Mouse (Mus musculus): ENCODE data around the gene Slc38a5. TPM values are rescaled to one million over a fixed set of nuclear protein-coding genes. Genes with fewer than 3 reads are reported as not detected.

Gene Slc38a5
- total RNA-seq (2021): 10 to 100 TPM; 10.1 to 11.0 TPM
- long read RNA-seq, experiment 1, transcript Slc38a5-201 (16 exons, 1,868 nt): major isoform, 11 of 14 reads
- long read RNA-seq, experiment 1, partial matches to known transcripts: 0 of 14 reads
- long read RNA-seq, experiment 1, other reads (novel, unspliced or antisense): 3 of 14 reads
- long read RNA-seq, experiment 2, transcript Slc38a5-201 (16 exons, 1,868 nt): major isoform, 22 of 31 reads
- long read RNA-seq, experiment 2, partial matches to known transcripts: 4 of 31 reads
- long read RNA-seq, experiment 2, other reads (novel, unspliced or antisense): 4 of 31 reads

DNA sequence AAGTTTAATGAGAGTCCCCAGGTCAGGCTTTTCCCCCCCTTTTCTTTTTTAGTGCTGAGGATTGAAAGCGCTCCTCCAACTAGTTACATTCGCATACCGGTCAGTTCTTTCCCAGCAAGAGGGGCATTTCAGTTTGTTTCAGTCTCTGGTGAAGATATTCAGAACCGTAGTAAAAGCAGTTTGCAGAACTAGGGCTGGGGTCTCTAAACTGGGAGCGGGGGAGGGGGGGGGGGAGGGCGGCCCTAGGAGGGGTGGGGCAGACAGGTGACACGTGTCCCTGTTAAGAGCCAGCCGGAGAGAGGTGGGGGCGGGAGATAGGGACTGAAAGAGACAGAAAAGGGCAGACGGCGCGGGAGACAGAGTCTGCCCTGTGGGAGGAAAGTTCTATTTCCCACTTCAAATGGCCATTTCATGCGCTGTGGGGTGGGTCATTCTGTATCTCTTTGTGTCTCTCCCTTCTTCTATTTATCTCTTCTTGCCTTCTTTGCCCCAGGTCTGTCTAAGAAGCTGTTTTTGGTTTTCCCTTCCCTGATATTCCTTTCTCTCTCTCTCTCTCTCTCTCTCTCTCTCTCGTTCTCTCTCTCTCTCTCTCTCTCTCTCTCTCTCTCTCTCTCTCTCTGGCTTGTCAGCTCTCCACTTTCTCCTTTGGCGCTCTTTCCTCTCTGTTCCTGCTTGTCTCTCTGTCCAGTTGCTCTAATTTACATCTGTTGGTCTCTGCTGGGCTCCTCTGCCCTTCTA, at the start of gene Slc38a5:
Slc38a5 (plus strand) TSS at position 51 of the 738 bp plus-strand sequence.
- no peak for DNase-seq (ENCODE audit: low spot score in 2 of 2)

DNA sequence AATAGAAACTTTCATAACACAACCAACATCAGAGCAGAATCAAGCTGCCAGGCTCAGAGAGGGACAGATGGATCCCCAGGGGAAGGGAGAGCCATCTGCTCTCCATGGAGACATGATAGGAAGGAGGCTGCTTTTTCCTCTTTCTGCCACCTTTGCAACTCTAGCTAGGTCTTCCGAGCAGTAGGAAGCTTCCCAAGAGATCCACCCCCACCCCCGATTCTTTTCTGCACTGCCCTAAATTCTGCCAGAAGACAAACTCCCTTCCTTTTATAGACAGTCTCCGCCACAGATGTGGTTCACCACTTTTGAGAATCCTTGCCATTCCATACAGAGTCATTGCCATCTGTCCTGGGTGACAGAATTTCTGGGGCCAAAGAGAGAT, 48.6 kb upstream of the Slc38a5 start:
- DNase-seq (ENCODE audit: low spot score in 2 of 2): peak; percentile 16 to 74

DNA sequence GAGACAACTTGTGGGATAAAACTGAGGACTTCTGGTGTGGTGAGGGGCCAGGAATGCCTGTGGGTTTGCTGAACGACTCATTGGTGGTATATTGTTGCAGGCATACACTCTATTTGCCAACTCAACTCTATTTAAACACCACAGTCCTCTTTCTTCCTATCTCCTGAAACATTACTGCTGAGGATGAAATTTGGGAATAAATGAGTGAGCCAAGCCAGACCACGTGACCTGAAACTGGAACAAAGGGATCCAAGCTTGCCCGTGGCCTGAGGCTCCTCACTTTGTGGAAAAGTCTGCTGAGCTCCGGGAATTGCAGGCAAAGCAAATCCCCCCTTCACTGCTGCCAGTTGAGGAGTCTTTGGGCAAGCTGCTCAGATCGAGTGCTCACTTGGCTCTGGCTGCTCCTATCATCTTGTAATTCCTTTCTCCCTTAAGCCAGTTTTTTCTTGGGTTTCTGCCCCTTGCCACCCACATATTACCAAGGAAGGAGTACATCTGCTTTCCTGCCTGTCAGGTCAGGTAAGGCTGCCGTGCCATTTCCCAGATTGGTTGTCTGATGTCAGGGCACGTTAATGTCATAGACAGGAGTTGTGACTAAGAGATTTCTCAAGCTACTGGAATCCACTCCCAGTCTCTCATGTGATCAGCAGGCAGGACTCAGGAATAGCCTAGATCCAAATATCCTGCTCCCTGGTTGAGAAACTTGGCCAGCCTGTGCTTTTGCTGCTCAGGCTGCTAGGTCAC, 48.1 kb upstream of the Slc38a5 start:
- peak; percentile 20 to 27 for DNase-seq (ENCODE audit: low spot score in 2 of 2)

DNA sequence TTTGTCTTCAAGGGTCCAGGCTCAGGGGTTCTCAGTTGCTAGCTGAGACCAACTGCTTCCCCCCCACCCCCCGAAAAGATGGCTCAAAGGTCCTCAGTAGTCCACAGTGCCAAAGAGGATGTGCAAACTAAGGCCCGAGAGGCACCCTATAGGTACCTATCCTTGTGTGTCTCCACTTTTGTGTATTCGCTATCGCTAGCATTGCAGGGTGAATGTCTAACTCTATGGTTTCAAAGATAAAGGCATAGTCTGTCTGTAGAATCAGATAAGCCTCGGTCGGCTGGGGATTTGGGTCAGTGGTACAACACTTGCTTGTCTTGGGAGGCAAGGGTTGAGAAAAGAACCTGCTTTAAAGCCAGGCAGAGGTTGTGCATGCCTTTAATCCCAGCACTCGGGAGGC, 47.5 kb upstream of the Slc38a5 start:
- no peak for DNase-seq (ENCODE audit: low spot score in 2 of 2)

GRCm38 (mm10) chrX:8230272-8230671, 40.7 kb upstream of the Slc38a5 start:
- DNase-seq (ENCODE audit: low spot score in 2 of 2): no peak

DNA sequence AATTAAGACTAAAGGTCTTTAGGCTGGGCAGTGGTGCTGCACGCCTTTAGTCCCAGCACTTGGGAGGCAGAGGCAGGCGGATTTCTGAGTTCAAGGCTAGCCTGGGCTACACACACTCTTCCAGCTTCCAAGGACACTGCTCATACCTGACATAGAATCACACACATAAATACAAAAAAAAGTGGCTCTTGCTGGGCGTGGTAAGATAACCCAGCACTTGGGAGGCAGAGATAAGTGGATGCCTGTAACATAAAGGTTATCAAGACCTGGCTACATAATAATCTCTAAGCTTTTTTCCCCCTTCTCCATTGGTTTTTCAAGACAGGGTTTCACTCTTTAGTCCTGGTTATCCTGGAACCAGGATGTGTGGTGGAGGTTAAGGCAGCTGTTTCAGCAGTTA, 37.3 kb upstream of the Slc38a5 start:
- DNase-seq (ENCODE audit: low spot score in 2 of 2): no peak

DNA sequence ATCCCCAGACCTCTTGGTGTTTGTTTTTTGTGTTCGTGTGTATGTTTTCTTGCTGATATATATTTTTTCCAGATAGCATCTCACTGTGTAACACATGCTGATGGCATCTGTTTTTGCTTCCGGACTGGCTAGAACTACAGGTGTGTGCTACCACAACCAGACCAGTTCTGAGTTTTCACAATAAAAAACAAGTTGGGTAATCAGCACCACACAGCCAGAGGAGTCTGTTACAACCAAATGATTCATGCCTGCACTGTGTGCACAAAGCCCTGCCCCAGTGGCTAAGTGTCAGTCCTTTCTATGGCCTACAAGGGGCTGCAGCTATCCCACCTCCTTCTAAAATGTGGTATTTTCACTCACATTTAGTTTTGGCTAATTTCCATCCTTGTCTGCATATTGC, 34.2 kb upstream of the Slc38a5 start:
- DNase-seq (ENCODE audit: low spot score in 2 of 2): no peak

GRCm38 (mm10) chrX:8238804-8239395, 32.0 kb upstream of the Slc38a5 start:
- DNase-seq (ENCODE audit: low spot score in 2 of 2): no peak

DNA sequence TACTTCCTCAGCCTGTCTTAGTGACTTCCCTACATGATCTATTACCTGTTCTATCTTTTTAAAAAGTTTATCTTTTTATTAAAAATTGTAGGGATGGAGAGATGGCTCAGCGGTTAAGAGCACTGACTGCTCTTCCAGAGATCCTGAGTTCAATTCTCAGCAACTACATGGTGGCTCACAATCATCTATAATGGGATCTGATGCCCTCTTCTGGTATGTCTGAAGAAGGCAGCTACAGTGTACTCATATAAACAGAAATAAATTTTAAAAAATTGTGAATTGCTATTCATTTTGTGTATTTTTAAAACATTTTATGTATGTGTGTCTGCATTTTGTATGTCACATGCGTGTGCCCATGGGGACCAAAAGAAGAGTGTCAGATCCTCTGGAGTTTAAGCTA, 23.3 kb upstream of the Slc38a5 start:
- DNase-seq (ENCODE audit: low spot score in 2 of 2): no peak

DNA sequence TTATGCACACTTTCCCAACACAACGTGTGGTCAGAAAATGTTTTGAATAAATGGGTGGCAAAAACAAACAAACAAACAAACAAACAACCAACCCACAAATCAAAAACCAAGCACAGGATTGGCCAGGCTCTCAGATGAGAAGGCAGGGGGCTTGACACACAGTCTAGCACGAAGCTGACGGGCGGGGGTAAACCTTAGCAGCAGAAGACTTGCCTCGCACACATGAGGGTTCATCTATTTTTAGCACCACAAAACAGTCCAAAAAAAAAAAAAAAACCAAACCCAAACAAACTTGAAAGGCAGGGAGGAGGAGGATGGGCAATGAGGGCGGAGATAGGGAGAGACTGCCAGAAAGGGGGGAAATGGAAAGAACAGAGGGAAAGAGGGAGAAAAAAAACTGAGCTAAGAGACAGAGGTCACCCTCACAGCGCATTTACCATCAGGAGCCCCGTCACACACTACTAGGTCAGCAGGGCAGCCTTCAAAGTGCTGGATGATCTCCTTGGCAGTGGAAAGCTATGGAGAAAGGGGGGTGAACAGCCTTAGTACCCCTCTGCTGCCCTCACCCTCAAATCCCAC, 22.3 kb upstream of the Slc38a5 start:
- no peak for DNase-seq (ENCODE audit: low spot score in 2 of 2)

DNA sequence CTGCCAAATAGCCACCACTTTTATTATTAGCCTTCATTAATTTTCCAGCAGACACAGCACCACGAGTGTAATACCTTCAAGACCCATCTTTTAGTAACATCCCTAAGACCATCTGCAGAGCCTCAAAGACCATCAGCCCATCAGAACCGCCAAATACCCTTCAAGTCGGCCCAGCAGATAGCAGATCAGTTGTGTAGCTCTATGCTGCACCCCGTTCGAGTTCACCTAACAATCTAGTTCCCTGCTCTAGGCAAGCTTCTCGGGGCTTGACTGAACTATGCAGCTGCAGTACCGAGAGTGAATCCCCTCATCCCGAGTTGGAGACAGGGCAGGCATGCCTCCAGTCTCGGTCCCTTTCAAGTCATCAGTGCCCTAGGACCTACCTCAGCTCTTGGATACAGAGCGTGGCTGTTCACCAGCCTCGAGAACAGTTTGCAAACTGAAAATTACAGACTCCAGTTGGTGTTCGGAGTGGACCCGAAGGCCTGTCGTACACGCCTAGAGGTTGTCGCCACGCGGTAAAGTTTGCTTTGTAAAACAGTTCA, 19.1 kb upstream of the Slc38a5 start:
- DNase-seq (ENCODE audit: low spot score in 2 of 2): no peak

GRCm38 (mm10) chrX:8252334-8253285, 18.3 kb upstream of the Slc38a5 start, which contains the start of gene Ftsj1:
Ftsj1 (minus strand) TSS chrX:8252406.
- DNase-seq (ENCODE audit: low spot score in 2 of 2): peak; percentile 80 to 90

DNA sequence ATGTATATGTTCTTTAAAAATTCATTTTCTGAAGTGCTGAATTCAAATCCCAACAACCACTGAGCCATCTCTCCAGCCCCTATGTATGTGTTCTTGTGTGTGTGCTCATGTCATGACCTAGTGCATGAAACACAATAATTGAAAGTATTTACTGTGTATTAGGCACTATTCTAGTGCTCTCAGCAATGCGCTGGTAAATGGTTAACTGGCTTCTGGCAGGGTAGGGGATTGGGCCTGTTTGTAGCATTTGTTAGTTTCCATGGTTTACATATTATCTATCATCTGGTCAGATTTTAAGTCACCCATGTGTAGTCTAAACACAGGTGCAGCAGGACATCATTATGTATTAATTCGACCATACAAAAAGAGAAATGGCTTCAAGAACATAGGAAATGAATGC, 17.2 kb upstream of the Slc38a5 start:
- no peak for DNase-seq (ENCODE audit: low spot score in 2 of 2)

GRCm38 (mm10) chrX:8255807-8256206, 15.1 kb upstream of the Slc38a5 start:
- no peak for DNase-seq (ENCODE audit: low spot score in 2 of 2)

GRCm38 (mm10) chrX:8259478-8259877, 11.5 kb upstream of the Slc38a5 start:
- peak in 1 of 2 experiments; percentile 17 for DNase-seq (ENCODE audit: low spot score in 2 of 2)

GRCm38 (mm10) chrX:8263156-8263804, 7.7 kb upstream of the Slc38a5 start:
- no peak for DNase-seq (ENCODE audit: low spot score in 2 of 2)

DNA sequence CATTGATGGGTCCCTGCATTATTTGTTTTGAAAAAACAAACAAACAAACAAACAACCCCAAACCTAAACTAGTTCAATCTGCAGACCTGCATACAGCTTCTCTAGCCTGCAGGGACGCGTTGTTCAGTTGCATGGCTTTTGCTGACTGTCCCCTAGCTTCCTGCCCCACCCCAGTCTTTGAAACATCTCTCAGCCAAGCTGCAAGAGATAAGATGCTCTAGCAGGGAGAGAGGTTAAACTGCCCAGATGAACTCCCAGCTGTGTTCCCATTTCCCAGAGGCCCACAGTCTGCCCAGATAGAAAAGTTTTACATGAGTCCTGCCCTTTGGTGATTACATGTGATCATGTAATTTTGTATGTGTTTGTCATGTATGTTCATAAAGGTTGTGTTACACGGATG, 6.7 kb upstream of the Slc38a5 start:
- DNase-seq (ENCODE audit: low spot score in 2 of 2): no peak

DNA sequence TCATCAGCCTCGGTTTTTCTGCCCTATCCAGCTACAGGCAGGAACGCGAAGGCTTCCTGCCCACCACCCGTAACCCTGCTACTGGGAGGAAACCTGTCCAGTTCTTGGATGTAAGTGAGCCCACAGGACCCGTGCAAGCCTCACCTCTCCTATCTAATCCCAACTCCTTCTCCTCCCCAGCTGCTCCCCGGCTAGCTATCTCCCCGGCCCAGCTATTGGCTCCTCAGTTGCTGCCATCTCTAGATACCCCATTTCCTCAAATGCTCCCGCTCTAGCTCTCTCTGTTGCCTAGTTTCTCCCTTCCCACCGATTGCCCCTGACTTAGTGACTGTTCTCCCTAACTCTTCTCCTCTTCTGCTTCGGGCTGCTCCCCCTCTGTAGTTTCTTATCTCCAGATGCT, 1.1 kb downstream of the Slc38a5 start:
- no peak for DNase-seq (ENCODE audit: low spot score in 2 of 2)

- no peak for DNase-seq (ENCODE audit: low spot score in 2 of 2)
Observed at GRCm38 (mm10) chrX:8274056-8274455, 3.1 kb downstream of the Slc38a5 start.

Measured in layer of hippocampus, postnatal 14 days (tissue).